In genomic region chr17:27355717-27356116, GRCm38 (mm10) we compare ENCODE assay signal across 15 mouse cellular contexts.
"Had no signal": no experiment of that assay in that cellular context is flagged by ENCODE, and none has a peak within 500 bp of the region (broad histone marks: within the 10 kb centered on the region; RNA-seq: fewer than 3 reads in every experiment).

No protein-coding gene starts in this region.

- H3K27me3 ChIP-seq: liver, embryonic 15.5 days; neural tube, embryonic 12.5 days had no signal

- H3K4me2 ChIP-seq: liver, embryonic 11.5 days; liver, embryonic 15.5 days; neural tube, embryonic 12.5 days had no signal

- DNase-seq: kidney, adult 11 months; kidney, adult 9 months; kidney, postnatal 4 days; lung, adult 2 months; lung, postnatal 36 days; right cerebral cortex, postnatal 14 days; thymus, adult 18-20 months; thymus, postnatal 14 days had no signal

- H3K27ac ChIP-seq: kidney, postnatal 0 days; layer of hippocampus, adult 2 months; limb, embryonic 10.5 days; liver, embryonic 15.5 days; neural tube, embryonic 12.5 days had no signal

- H3K36me3 ChIP-seq: limb, embryonic 10.5 days; liver, embryonic 15.5 days; neural tube, embryonic 12.5 days had no signal

- ATAC-seq: lung, postnatal 0 days had no signal

- H3K9me3 ChIP-seq: limb, embryonic 10.5 days; liver, embryonic 15.5 days; neural tube, embryonic 12.5 days had no signal

- H3K4me1 ChIP-seq: liver, embryonic 15.5 days; neural tube, embryonic 12.5 days had no signal

- H3K9ac ChIP-seq: liver, embryonic 15.5 days; neural tube, embryonic 12.5 days had no signal

- H3K4me3 ChIP-seq: layer of hippocampus, adult 2 months; limb, embryonic 10.5 days; liver, embryonic 15.5 days; neural tube, embryonic 12.5 days had no signal
